Mouse (Mus musculus) left cerebral cortex, postnatal 4 days (tissue): ENCODE measurements at regions not wholly inside any gene's neighbourhood (a gene's known extent, or its start where the extent isn't known, plus 50 kb on each side); places are given as distances from the start of the nearest gene placed in this dataset.
"Not testable (repeated sequence)": the region's sequence is repeated elsewhere in the genome, so short reads cannot be mapped to it uniquely, and the experiment has no call there.

Experiments used
- DNase-seq: peaks from one replicate; pipeline ENCODE4 v3.0.0-alpha.2; 2022
- intact Hi-C: fragments of 180-260 bp; cut with DNase I; formaldehyde crosslinking; loops from one replicate; pipeline ENCODE4 v1.15.1; 2025

DNA sequence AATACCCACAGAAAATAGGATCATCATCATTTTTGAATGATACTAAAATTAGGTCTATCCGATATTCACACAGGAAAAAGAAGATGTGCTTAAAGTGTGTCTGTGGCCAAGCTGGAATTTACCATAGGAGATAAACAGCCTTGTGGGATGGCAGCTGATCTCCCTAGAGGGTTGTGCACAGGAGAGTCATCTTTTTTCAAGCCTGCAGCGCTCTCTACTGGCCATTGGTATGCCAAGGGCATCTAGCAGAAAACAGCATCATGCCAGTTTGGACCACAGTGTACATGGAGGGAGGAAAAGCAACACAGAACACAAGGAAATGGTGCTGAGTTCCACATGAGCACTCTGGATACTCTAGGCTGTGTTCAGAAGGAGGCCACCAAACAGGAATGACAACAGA lies 74.1 kb upstream of the Diaph3 start:
- DNase-seq, result peak; percentile 77
- intact Hi-C loops, result no loop called here

DNA sequence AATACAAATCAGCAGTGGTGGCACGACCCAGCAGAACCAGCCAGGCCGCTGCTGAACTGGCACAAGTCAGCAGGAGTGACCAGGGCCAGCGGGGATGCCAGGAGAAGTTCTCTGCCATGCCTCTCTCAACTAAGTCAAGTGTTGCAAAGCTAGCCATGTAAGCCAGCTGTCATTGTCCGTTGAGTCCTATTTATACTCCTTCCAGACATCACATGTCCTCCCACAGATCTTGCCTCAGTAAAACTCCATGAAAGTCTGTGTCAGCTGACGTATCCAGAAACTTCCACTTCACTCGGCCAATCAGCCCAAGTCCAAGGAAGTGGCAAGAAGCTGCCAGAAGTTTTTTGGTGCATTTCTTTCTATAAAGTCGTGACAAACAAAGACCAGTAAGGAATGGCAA lies 76.0 kb upstream of the Diaph3 start:
- no peak for DNase-seq
- intact Hi-C loops, result no loop called here

DNA sequence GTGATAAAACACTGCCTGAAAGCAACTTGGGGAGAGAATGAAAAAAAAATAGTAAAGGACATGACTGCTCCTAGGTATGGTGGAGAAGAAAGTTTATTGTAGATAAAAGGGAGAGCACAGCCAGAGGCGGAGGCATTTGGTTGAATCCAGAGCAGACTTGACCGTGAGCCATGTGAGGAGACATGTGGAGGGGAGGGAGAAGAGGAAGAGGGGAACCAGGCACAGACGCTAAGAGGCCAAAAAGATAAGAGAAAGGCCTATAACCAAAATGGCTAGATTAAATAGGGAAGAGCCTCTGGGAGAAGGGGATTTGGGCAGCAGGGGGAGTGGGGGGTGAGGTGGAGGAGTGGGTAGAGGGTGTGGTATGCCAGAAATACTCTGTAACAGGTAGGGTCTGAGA lies 78.9 kb upstream of the Diaph3 start:
- intact Hi-C loops, result no loop called here
- no peak for DNase-seq

DNA sequence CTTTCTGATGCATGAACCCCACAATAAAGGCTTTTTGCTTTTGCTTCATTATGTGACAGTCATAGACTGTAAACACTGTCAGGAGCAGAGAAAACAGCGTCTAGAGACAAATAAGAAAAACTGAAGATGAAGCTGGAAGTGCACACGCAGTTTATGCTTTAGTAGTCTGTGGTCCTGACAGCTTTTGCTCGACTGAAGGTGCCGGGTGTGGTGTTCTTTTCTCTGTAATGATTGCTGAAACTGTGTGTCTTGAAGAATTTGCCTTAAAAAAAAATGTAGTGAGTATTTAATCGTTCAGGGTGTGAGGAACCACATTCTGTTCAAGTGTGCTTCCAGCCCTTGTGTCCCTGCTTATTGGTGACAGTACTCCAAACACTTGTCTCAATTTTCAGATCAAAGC lies 83.8 kb upstream of the Diaph3 start:
- no peak for DNase-seq
- intact Hi-C loops, result no loop called here

DNA sequence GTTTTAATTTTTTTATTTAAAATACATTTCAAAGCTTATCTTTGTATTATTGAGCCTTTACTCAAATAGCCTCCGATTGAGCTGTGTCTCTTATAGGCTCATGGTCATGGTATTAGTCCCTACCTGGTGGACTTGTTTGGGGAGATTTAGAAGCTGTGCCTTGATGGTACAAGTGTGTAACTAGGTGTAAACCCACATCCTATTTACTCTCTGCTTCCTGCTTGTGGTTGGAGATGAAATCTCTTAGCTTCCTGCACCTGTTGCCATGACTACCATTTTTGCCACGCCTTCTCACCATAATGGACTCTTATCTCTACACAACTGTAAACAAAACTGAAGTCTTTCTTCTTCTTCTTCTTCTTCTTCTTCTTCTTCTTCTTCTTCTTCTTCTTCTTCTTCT lies 108.2 kb upstream of the Diaph3 start:
- DNase-seq, result no peak
- intact Hi-C loops, result no loop called here

DNA sequence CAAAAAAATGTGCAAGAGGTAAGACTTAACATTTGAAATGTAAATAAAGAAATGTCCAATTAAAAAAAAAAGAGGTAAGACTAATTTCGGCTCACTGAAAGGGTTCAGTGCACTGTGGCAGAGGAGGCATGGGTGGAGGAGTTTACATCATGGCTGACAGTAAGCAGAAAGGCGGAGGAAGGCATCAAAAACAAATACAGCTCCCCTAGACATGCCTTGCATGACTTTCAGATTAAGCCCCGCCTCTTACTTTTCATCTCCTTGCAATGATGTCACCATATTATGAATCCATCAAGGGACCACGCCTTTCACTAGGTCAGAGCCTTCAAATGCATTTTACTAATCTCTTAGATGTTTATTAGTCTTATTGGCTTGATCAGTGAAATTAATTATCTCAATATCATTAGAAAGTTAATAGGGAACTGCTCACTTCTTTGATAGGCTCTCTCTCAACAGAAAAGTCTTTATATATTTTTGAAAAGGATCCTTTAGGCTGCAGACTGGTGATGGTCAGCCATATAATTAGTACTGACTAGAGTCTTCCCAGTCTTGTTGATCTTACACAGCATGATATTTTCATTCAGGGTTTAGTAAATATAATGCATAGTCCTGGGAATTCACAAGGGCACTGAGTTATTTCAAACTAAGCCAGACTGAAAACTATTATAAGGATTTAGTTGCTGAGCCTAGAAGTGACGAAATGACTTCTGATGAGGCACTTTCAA lies 114.6 kb upstream of the Diaph3 start:
- no peak for DNase-seq
- intact Hi-C loops, result no loop called here

DNA sequence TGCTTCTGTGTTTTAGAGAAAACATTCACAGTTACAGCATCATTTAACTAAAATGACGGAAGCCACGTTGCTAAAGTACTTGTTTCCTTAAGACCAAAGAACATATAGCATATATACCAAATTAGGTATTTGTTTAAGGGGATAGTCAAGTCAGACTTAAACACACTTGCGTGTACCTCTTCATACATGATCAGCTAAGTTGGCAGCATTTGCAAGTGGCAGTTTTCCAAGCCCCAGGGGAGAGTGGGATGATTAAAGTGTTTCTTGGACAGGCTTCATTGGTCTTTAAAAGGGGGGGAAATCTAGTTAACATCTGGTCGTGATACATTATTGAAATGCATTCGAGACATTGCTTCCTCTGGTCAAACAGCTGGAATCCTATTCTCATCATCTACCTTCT lies 120.7 kb upstream of the Diaph3 start:
- peak; percentile 24 for DNase-seq
- intact Hi-C loops, result no loop called here

DNA sequence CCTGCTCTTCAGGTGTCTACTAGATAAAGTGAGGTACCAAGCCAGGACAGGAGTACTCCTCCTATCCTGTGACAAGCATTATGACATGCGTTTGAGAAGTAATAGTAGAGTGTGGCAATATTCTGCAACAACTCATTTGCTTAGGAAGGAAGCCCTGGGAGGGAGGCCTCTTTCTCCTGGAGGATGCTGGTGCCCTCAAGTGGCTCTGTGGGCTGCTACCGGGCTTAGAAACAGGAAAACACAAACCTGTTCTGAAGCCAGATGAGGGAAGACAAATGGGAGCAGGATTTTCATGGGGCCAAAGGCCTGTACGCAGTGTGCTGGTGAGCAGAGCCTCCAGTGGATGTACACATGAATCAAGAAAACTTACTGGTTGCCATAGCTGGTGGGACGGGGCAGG lies 123.8 kb upstream of the Diaph3 start:
- DNase-seq, result no peak

DNA sequence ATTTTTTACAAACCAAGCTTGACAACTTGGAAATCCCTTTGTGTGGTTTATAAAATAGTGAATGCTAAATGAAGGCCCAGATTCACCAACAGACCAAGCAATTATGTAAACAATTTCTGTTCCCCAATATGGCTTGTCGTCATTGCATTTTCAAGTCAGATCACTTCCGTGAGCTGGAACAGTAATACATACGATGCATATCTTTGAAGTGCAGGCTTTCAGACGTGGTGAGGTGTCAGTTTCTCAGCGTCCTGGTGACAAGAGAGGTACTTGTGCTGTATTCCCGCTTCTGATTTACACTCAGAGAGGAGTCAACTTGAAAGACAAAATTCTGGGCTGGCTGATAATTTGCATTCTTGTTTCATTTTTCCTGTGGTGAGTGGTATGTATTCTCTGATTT lies 125.3 kb upstream of the Diaph3 start:
- intact Hi-C loops, result no loop called here
- DNase-seq, result no peak

More for the DNA sequence above, 123.8 kb upstream of the Diaph3 start:
- intact Hi-C loops, result no loop called here

DNA sequence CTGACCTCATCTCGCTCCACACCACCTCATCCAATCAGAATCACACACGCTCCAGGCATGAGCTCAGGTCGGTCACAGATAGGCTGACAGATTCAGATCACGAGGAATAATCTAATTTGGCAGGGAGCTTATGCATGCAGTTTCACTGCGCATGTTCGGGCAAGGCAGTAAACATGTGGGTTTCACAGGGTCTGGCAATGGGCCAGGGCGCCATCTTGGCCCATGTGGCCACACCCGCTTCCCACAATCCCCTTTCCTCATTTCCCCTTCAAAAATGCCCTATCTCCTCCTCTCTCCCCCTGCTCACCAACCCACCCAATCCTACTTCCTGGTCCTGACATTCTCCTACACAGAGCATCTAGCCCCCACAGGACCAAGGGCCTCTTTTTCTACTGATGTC lies 127.2 kb upstream of the Tdrd3 start:
- intact Hi-C loops, result not testable (repeated sequence)

DNA sequence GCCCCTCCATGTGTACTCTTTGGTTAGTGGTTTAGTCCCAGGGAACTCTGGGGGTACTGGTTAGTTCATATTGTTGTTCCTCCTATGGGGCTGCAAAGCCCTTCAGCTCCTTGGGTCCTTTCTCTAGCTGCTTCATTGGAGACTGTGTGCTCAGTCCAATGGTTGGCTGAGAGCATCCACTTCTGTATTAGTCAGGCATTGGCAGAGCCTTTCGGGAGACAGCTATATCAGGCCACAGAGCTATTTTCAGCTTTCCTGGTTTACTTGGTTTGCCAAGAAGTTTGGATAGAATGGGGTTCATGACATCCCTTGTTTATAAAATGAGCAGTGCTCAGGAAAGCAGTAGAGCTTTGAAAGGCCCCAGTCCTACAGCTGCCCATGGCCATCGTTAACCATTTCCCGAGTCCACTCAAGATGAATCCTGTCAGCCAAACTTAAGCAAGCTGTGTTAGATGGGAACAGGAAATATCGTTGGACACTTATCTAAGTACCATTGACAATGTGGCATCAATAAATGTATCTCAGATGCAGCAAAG lies 126.7 kb upstream of the Tdrd3 start:
- no peak for DNase-seq
- intact Hi-C loops, result no loop called here

More for the DNA sequence above, 127.2 kb upstream of the Tdrd3 start:
- DNase-seq, result not testable (repeated sequence)

DNA sequence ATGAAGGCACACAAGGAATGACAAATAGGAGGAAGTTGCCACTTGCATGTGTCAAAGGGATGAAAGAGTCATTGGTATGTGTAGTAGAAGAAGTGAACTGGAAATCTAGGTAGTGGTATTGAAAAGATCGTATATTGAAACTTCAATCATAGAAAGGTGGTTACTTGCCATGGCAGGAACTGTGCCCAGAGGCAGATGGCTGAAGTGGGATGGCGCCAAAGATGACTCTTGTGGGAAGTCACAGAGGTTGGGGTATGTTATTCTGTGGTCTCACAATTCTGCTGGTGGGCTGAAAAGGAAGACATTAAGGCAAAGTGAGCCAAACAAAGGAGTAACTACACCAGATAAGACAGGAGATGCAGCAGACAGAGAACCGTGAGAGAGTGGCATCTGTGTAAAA lies 121.2 kb upstream of the Tdrd3 start:
- no peak for DNase-seq
- intact Hi-C loops, result no loop called here

DNA sequence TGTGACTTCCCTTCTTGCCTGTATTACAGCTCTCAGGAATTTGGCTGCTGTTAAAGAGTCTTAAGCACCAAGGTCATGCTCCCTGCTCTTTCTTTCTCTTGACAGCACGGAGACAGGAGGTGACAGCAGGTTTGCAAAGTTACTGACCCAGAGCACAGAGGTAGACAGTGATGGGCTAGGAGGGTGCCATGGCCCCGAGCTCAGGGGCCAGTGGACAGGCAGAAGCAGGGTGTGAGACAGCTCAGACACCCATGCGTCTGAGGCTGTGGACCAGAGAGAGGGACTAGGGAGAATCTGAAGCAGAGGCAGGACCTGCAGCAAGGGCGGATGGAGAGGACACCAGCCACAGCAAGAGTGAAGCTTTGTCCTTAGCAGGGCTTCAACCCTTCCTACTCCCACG lies 119.3 kb upstream of the Tdrd3 start:
- no peak for DNase-seq
- intact Hi-C loops, result no loop called here

DNA sequence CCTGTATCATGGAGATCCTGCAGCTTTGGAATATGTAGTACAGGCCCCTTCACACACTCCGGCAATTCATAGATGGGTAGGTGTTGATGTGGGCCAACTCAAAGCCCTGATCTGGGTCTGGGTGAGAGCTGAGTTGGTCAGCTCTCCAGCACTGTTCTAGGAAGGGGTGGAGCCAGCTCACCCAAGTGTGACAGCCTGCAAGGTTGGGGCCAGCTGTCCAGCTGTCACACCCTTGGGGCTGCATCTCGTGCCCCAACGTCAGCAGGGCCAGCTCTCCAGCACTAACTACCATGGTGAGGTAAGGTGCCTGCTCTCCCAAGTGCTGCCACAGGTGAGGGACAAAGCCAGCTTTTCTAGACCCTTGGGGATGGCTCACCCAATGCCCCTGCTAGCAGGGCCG lies 115.6 kb upstream of the Tdrd3 start:
- DNase-seq, result no peak
- intact Hi-C loops, result no loop called here

DNA sequence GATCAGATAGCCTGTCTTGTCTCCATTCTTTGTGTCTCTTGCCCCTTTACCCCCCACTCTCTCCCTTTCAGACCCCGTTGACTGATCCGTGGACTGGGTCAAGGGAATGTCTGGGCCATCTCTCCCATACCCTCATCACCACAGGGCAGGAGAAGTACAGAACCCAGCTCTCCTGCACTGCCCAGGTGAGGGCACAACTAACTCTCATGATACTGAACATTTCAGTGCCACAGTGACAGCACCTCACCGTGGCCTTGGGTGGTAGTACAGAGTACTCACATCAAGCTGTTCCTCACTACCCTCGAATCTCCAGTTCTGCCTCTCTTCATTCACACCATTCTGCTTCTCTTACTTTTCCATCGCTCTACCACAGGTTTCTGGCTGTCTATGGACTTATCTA lies 114.9 kb upstream of the Tdrd3 start:
- intact Hi-C loops, result no loop called here
- DNase-seq, result no peak

DNA sequence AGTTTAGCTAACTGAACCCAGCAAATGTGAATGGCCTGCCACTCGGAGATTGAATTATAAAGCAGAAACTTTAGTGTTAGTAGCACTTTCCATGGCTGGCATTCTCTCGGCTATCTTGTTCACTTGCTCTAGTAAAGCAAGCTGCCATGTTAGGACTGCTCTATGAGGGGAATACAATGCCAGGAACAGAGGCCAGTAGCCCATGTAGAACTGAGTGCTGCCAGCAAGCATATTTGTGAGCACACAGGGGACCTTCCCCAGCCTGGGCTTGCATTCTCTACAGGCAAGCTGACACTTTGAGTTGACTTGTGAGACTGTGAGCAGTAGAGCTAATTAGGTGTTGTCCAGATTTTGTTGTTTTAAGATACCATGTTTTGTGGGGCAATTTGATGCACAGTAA lies 111.0 kb upstream of the Tdrd3 start:
- intact Hi-C loops, result no loop called here
- no peak for DNase-seq

DNA sequence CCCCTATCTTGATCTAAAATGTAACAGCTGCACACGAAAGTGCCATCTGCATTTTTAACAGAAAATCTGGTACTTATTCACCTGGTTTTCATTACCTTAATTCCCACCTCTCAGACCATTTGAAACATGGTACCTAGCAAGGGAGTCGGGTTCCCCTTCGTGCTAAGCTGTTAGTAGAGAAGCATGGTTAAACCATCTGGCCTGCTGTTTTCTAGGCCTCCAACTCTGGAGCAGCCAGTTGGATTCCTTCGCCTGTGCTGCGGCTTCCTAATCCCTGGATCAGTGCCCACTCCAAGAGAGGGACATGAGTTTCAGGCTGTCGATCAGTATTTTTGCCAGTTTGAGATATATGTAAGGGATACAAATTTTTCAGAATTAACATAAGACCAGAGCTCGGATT lies 110.4 kb upstream of the Tdrd3 start:
- intact Hi-C loops, result no loop called here
- DNase-seq, result peak; percentile 13

DNA sequence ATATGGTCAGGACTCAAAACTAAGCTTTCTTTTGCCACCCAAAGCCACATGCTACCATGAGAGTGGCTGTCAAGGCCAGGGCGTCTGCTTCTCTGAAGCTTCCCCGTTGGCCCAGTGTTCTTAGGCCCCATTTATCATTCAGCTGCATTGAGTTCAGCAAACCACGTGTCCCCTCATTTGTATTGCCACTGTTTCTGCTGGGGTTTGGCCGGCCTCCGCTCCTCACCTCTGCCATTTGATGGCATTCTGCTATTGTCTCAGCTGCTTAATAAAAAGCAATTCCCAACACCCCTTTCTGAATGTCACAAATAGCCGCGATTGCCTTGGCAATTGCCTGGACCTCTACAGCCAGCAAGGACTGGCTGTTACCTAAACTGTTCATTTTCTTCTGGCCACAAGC lies 108.4 kb upstream of the Tdrd3 start:
- intact Hi-C loops, result no loop called here
- DNase-seq, result no peak

DNA sequence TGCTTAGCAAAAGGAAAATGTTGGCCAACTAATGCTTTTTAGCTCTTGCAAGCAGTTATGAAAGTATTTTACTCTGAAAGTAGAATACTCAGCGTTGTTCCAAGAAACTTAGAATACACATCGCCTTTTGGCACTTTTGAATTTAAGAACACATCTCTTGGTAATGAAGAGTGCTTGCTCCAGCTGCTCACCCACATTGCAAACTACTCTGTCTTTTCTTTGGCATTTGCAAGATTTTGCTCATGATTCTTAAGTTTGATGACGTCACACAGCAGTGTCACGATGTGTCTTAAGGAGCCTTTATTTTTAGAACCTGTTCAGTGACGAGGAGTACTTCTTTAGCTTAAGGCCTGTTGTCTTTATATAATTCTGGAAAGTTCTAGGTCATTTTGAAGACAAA lies 104.1 kb upstream of the Tdrd3 start:
- DNase-seq, result no peak
- intact Hi-C loops, result no loop called here

DNA sequence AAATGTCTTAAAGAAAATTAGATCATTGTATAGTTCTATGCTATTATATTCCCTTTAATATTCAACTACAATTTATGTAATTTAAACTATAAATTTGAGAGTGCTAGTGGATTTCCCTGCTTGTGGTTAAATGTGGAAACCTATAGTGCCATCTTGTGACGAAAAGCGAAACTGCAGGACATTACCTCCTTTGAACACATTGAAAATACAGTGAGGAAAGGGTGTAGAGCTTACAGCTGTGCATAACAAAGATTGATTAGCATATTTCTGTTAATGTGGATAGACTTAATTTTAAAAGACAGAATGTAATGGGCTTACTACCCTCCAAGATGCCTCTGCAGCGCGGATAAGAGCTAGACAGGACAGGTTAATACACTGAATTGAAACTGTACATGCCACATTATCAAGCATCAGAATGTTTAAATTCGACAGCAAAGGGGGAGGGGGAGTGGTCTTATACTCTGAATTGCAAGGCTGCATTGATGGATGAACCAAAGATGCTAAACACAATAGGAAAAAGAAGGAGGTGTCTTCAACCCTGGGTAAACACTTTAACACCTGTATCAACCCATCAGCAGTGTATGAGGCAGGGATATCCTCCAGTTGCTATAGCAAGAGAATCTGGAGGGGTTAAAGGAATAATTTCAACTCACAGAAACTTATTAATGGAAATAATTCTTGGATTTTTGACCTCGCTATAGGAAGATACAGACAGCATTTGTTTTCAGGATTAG lies 101.3 kb upstream of the Tdrd3 start:
- intact Hi-C loops, result no loop called here
- peak; percentile 52 for DNase-seq

DNA sequence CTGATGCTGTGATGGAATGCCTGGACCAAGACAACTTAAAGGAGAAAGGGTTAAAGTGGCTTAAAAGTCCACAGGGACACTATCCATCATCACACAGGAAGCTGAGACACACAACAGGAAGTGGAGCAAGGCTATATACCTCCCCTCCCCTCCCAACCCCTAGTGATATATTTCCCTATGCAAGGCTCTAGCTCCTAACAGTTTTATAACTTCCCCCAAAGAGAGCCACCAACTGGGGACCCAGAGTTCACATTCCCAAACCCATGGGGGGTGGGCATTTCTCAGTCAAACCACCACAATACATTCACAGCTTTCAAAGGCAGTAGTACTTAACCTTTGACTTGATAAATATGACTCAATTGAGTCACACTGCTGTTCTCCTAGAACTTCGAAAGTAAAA lies 88.6 kb upstream of the Tdrd3 start:
- intact Hi-C loops, result no loop called here
- no peak for DNase-seq

DNA sequence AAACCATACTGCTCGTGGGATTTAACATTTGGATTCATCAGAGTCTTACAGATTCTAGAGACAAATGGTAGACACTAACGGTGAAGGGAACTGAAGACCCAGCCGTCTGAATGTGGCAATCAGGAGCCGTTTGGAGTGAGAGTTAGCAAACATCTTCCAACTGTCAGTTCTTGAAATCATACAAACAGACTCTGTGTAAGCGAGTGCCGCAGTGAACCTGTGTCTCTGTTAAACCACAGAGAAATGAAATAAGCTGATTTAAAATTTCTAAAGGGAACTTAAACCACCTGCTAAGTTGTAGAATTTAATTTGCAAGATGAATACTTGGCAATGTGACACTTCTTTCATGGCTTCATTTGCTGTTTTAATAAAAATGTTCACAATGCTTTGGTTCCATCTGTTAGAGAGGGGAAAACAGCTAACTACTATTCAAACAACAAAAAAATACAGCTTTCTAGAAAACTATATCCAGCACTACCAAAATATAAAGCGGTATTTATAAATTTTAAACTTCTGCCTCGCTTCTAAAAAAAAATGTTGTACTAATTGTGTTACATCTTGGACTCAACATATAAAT lies 78.4 kb upstream of the Tdrd3 start:
- intact Hi-C loops, result no loop called here
- DNase-seq, result no peak
